Mouse (Mus musculus) CD4-positive, CD25-positive, alpha-beta regulatory T cell, adult 2 months (primary cell): ENCODE measurements around the gene Trpc2.

ENCODE experiments used
- DNase-seq: peaks from one replicate; pipeline ENCODE4 v3.0.0-alpha.2; 2012; ENCODE audit warnings: low read depth, low spot score

The Trpc2 gene

GRCm38 (mm10) chr7:102102696-102103095, 19.8 kb downstream of the Trpc2 start:
- no peak for DNase-seq

- DNase-seq = no peak
Measured at GRCm38 (mm10) chr7:102103555-102103954, 20.6 kb downstream of the Trpc2 start.

- no peak for DNase-seq
Measured at GRCm38 (mm10) chr7:102104126-102104525, 21.2 kb downstream of the Trpc2 start.

- peak; percentile 33 for DNase-seq
Measured at GRCm38 (mm10) chr7:102106700-102107141, 23.8 kb downstream of the Trpc2 start.

GRCm38 (mm10) chr7:102108206-102108605, 25.3 kb downstream of the Trpc2 start:
- DNase-seq = no peak

- no peak for DNase-seq
Measured at GRCm38 (mm10) chr7:102109171-102109570, 26.3 kb downstream of the Trpc2 start, which contains the start of gene Art5. TSS of gene Art5 (minus strand) at chr7:102109489.

GRCm38 (mm10) chr7:102109746-102110145, 26.8 kb downstream of the Trpc2 start:
- no peak for DNase-seq

- DNase-seq = no peak
Measured at GRCm38 (mm10) chr7:102113151-102113729, 30.3 kb downstream of the Trpc2 start.

GRCm38 (mm10) chr7:102116579-102117331, 33.8 kb downstream of the Trpc2 start, which contains the start of gene Chrna10:
TSS of gene Chrna10 (minus strand) at chr7:102116828.
- DNase-seq = no peak

- no peak for DNase-seq
Measured at GRCm38 (mm10) chr7:102117382-102117781, 34.5 kb downstream of the Trpc2 start.

- DNase-seq = no peak
Measured at GRCm38 (mm10) chr7:102120326-102120725, 37.4 kb downstream of the Trpc2 start.

GRCm38 (mm10) chr7:102132395-102132794, 49.5 kb downstream of the Trpc2 start:
- no peak for DNase-seq

- DNase-seq = peak; percentile 60
Measured at GRCm38 (mm10) chr7:102137464-102137863, 54.5 kb downstream of the Trpc2 start.

GRCm38 (mm10) chr7:102137898-102138297, 55.0 kb downstream of the Trpc2 start:
- DNase-seq = no peak
